Comparison of ENCODE assay signal across 8 mouse cellular contexts in the genomic region with DNA sequence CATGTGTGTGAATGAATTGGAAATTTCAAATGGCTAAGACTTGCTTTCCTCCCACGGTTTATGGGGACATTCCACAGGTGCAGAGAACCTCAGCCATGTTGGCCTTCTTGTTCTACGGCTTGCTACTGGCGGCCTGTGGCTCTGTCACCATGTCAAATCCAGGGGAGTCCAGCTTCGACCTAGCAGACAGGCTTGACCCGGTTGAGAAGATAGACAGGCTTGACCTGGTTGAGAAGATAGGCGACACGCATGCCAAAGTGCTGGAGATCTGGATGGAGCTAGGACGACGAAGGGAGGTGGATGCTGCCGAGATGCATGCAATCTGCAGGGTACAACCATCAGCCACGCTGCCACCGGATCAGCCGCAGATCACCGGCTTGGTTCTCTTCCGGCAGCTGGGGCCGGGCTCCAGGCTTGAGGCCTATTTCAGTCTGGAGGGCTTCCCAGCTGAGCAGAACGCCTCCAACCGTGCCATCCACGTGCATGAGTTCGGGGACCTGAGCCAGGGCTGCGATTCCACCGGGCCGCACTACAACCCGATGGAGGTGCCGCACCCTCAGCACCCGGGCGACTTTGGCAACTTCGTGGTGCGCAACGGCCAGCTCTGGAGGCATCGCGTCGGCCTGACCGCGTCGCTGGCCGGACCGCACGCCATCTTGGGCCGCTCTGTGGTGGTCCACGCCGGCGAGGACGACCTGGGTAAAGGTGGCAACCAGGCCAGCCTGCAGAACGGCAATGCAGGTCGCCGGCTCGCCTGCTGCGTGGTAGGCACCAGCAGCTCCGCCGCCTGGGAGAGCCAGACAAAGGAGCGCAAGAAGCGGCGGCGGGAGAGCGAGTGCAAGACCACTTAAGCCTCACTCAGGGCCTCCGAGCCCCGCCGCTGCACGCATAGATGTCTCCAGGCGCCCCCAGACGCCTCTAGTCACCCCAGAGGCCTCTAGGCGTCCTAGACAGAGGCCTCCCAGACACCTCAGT. TPM values are rescaled to one million over a fixed set of nuclear protein-coding genes. Genes with fewer than 3 reads are reported as not detected.
DNase-seq lines count a peak whose midpoint lies in the region; ATAC-seq and TF ChIP-seq lines count a peak whose summit lies in the region.

No protein-coding gene starts in this region.

- H3K27ac ChIP-seq in kidney, embryonic 14.5 days (ENCODE audit: low read depth, low read length), result no peak overlapping the region
- no peak overlapping the region for H3K27ac ChIP-seq in heart, embryonic 15.5 days
- no peak overlapping the region for H3K27ac ChIP-seq in midbrain, embryonic 12.5 days (replicated peaks)
- no peak overlapping the region for H3K27ac ChIP-seq in liver, postnatal 0 days (ENCODE audit: low read depth)

- ATAC-seq in kidney, embryonic 14.5 days (ENCODE audit: low FRiP score, low TSS enrichment), result no peak
- no peak for ATAC-seq in heart, embryonic 15.5 days (replicated peaks; ENCODE audit: insufficient number of reproducible peaks, insufficient read depth, low FRiP score, low read depth)
- ATAC-seq in midbrain, embryonic 12.5 days (ENCODE audit: low FRiP score, low read depth), result peak; percentile 41
- no peak for ATAC-seq in liver, postnatal 0 days

- H3K36me3 ChIP-seq in kidney, embryonic 14.5 days (ENCODE audit: control insufficient read depth, insufficient read depth, low read length), result no peaks in the 10 kb centered on the region
- H3K36me3 ChIP-seq in heart, embryonic 15.5 days, result no peaks in the 10 kb centered on the region
- no peaks in the 10 kb centered on the region for H3K36me3 ChIP-seq in midbrain, embryonic 12.5 days
- no peaks in the 10 kb centered on the region for H3K36me3 ChIP-seq in liver, postnatal 0 days (replicated peaks; ENCODE audit: insufficient read depth, low read length)

- H3K9me3 ChIP-seq in kidney, embryonic 14.5 days (ENCODE audit: control insufficient read depth, low read length), result no peaks in the 10 kb centered on the region
- no peaks in the 10 kb centered on the region for H3K9me3 ChIP-seq in heart, embryonic 15.5 days (replicated peaks)
- H3K9me3 ChIP-seq in midbrain, embryonic 12.5 days, result no peaks in the 10 kb centered on the region
- no peaks in the 10 kb centered on the region for H3K9me3 ChIP-seq in liver, postnatal 0 days (ENCODE audit: low read length)

- 68% methylated on average over 60 of the region's 63 CpGs for WGBS in kidney, embryonic 14.5 days
- 38% methylated on average over 63 of the region's 63 CpGs for WGBS in heart, embryonic 15.5 days
- 52% methylated on average over 63 of the region's 63 CpGs for WGBS in midbrain, embryonic 12.5 days
- 56% methylated on average over 52 of the region's 63 CpGs for WGBS in liver, postnatal 0 days (ENCODE audit: insufficient replicate concordance)

- H3K27me3 ChIP-seq in kidney, embryonic 14.5 days (ENCODE audit: control insufficient read depth, insufficient read depth, low read length), result no peaks in the 10 kb centered on the region
- peaks cover 21% of the 10 kb centered on the region for H3K27me3 ChIP-seq in heart, embryonic 15.5 days
- H3K27me3 ChIP-seq in midbrain, embryonic 12.5 days, result peaks cover 41% of the 10 kb centered on the region
- H3K27me3 ChIP-seq in liver, postnatal 0 days (ENCODE audit: insufficient read depth, low read length), result 0 out of 2 replicates have a peak, but pooled peaks cover 3% of the 10 kb centered on the region

- TF ChIP-seq EP300 in liver, postnatal 0 days (IDR thresholded peaks at IDR 0.05; ENCODE audit: low read depth), result no peak

- TF ChIP-seq CTCF in liver, postnatal 0 days (IDR thresholded peaks at IDR 0.05; ENCODE audit: low read depth), result no peak

- no peak overlapping the region for H3K9ac ChIP-seq in kidney, embryonic 14.5 days (ENCODE audit: low read depth, low read length)
- H3K9ac ChIP-seq in heart, embryonic 15.5 days, result peak overlapping the region; percentile 29; the same call in 1 of the 2 replicates
- no peak overlapping the region for H3K9ac ChIP-seq in midbrain, embryonic 12.5 days (replicated peaks)
- H3K9ac ChIP-seq in liver, postnatal 0 days (replicated peaks), result no peak overlapping the region

- H3K4me2 ChIP-seq in kidney, embryonic 14.5 days (replicated peaks; ENCODE audit: low read depth, low read length), result peak overlapping the region; percentile 24; the same call in 1 of the 2 replicates
- peak overlapping the region; percentile 70 for H3K4me2 ChIP-seq in heart, embryonic 15.5 days
- peak overlapping the region; percentile 38 for H3K4me2 ChIP-seq in midbrain, embryonic 12.5 days (replicated peaks)
- H3K4me2 ChIP-seq in liver, postnatal 0 days (ENCODE audit: low read depth, low read length), result no peak overlapping the region

- peaks cover 10% of the 10 kb centered on the region; the same call in 1 of the 2 replicates for H3K4me1 ChIP-seq in kidney, embryonic 14.5 days (ENCODE audit: control insufficient read depth, insufficient read depth, low read length)
- peaks cover 5% of the 10 kb centered on the region for H3K4me1 ChIP-seq in heart, embryonic 15.5 days (replicated peaks)
- peaks cover 8% of the 10 kb centered on the region; the same call in 1 of the 2 replicates for H3K4me1 ChIP-seq in midbrain, embryonic 12.5 days
- H3K4me1 ChIP-seq in liver, postnatal 0 days (ENCODE audit: insufficient read depth), result no peaks in the 10 kb centered on the region

- DNase-seq in kidney, postnatal 25 days, result no peak
- DNase-seq in cerebellum, postnatal 14 days, result peak; percentile 62 to 68
- no peak for DNase-seq in left cerebral cortex, adult 11 months (ENCODE audit: low spot score)
- DNase-seq in liver, postnatal 0 days, result no peak
- no peak for DNase-seq in frontal cortex, postnatal 36 days (ENCODE audit: low spot score in 2 of 2)

- H3K4me3 ChIP-seq in kidney, embryonic 14.5 days (ENCODE audit: low read length), result no peak overlapping the region
- H3K4me3 ChIP-seq in heart, embryonic 15.5 days, result peak overlapping the region; percentile 38
- 0 out of 2 replicates have a peak overlapping the region, but pooled peaks have one; percentile 1 for H3K4me3 ChIP-seq in midbrain, embryonic 12.5 days
- H3K4me3 ChIP-seq in liver, postnatal 0 days (ENCODE audit: low read depth, low read length), result no peak overlapping the region

RNA-seq across cellular contexts. Expression of a gene that starts 4.6 kb away (rescaled TPM):
- polyA plus RNA-seq in kidney, embryonic 14.5 days (2014; fragmentation: Nextera tagmentation; extraction: Ambion mirVana), result 2.1 and 4.5 TPM in 2 replicates
- 1.3 and 2.0 TPM in 2 replicates for polyA plus RNA-seq in heart, embryonic 15.5 days (2015; fragmentation: Nextera tagmentation; extraction: Ambion mirVana)
- 0.36 and 0.52 TPM in 2 replicates for polyA plus RNA-seq in midbrain, embryonic 12.5 days (2016; fragmentation: Nextera tagmentation; extraction: Ambion mirVana)
- 19.5 and 23.0 TPM in 2 replicates for polyA plus RNA-seq in liver, postnatal 0 days (2015; fragmentation: Nextera tagmentation; extraction: Ambion mirVana)

Comparison
In these comparisons a context has a peak if more than half of its experiments do, and no peak if none do; other contexts are left out.
1. H3K4me3 ChIP-seq: peak in heart, embryonic 15.5 days (single experiment) and midbrain, embryonic 12.5 days (single experiment); none in kidney, embryonic 14.5 days (single experiment) and liver, postnatal 0 days (single experiment).
2. DNase-seq: peak in cerebellum, postnatal 14 days (2 of 2); none in kidney, postnatal 25 days (0 of 2), left cerebral cortex, adult 11 months (single experiment), liver, postnatal 0 days (single experiment) and frontal cortex, postnatal 36 days (0 of 2).